Mouse (Mus musculus): ENCODE data around the gene Dcun1d1.

DNA sequence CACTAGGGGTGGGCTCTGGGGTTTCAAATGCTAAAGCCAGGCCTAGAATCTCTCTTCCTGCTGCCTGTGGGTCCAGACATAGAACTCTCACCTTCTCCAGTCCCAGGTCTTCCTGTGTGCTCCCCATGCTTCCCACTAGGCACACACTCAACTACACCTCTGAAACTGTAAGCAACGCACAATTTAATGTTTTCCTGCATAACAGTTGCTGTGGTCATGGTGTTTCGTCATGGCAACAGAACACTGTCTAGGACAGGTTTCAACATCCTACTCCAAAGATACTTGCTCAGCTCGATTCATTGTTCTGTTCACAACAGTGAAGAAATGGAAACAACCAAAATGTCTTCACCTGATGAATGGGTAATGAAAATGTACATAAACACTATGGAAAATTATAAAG lies 38.1 kb downstream of the Dcun1d1 start:
- TF ChIP-seq CTCF (IDR thresholded peaks at IDR 0.05; ENCODE audit: low read depth), result no peak
- TF ChIP-seq EP300 (IDR thresholded peaks at IDR 0.05; ENCODE audit: low read depth), result no peak
